Mouse (Mus musculus) forelimb bud, embryonic 11.5 days (tissue): Measurements from ENCODE around the gene Chl1.

Experiments used
- DNase-seq: peaks from one replicate; pipeline ENCODE4 v3.0.0-alpha.2; 2012; ENCODE audit warnings: low read depth, low spot score

Chl1 gene

GRCm38 (mm10) chr6:103542576-103542975 is 32.2 kb downstream of the Chl1 start:
- no peak for DNase-seq

GRCm38 (mm10) chr6:103543753-103544152 is 33.4 kb downstream of the Chl1 start:
- no peak for DNase-seq

GRCm38 (mm10) chr6:103546314-103546713 is 35.9 kb downstream of the Chl1 start:
- DNase-seq = no peak

GRCm38 (mm10) chr6:103549929-103550328 is 39.5 kb downstream of the Chl1 start:
- no peak for DNase-seq

GRCm38 (mm10) chr6:103558037-103558893 is 47.9 kb downstream of the Chl1 start:
- DNase-seq = no peak

GRCm38 (mm10) chr6:103558894-103559225 is 48.5 kb downstream of the Chl1 start:
- no peak for DNase-seq

- no peak for DNase-seq
These were observed 49.0 kb downstream of the Chl1 start for GRCm38 (mm10) chr6:103559344-103559743.

- DNase-seq = no peak
These were observed 54.4 kb downstream of the Chl1 start for GRCm38 (mm10) chr6:103564811-103565210.

GRCm38 (mm10) chr6:103567247-103567646 is 56.9 kb downstream of the Chl1 start:
- no peak for DNase-seq

- DNase-seq = no peak
These were observed 62.3 kb downstream of the Chl1 start for GRCm38 (mm10) chr6:103572659-103573058.

GRCm38 (mm10) chr6:103584224-103584623 is 73.8 kb downstream of the Chl1 start:
- DNase-seq = no peak

- no peak for DNase-seq
These were observed 75.3 kb downstream of the Chl1 start for GRCm38 (mm10) chr6:103585667-103586066.

- no peak for DNase-seq
These were observed 75.7 kb downstream of the Chl1 start for GRCm38 (mm10) chr6:103586081-103586480.

- no peak for DNase-seq
These were observed 91.7 kb downstream of the Chl1 start for GRCm38 (mm10) chr6:103602070-103602469.

GRCm38 (mm10) chr6:103610656-103611055 is 100.3 kb downstream of the Chl1 start:
- DNase-seq = no peak

- no peak for DNase-seq
These were observed 102.2 kb downstream of the Chl1 start for GRCm38 (mm10) chr6:103612626-103613025.

- DNase-seq = peak; percentile 26
These were observed 103.3 kb downstream of the Chl1 start for GRCm38 (mm10) chr6:103613714-103614113.

- DNase-seq = peak; percentile 9
These were observed 105.7 kb downstream of the Chl1 start for GRCm38 (mm10) chr6:103615924-103616602.

- DNase-seq = no peak
These were observed 110.5 kb downstream of the Chl1 start for GRCm38 (mm10) chr6:103620880-103621279.

GRCm38 (mm10) chr6:103622117-103622713 is 111.8 kb downstream of the Chl1 start:
- DNase-seq = no peak

GRCm38 (mm10) chr6:103632856-103633255 is 122.5 kb downstream of the Chl1 start:
- DNase-seq = no peak

GRCm38 (mm10) chr6:103656778-103657177 is 146.4 kb downstream of the Chl1 start:
- DNase-seq = no peak

GRCm38 (mm10) chr6:103659173-103659572 is 148.8 kb downstream of the Chl1 start:
- no peak for DNase-seq
